Mouse (Mus musculus): ENCODE results near the gene Wwc1.
"Not testable (repeated sequence)": the region's sequence is repeated elsewhere in the genome, so short reads cannot be mapped to it uniquely, and the experiment has no call there.

Wwc1 gene

DNA sequence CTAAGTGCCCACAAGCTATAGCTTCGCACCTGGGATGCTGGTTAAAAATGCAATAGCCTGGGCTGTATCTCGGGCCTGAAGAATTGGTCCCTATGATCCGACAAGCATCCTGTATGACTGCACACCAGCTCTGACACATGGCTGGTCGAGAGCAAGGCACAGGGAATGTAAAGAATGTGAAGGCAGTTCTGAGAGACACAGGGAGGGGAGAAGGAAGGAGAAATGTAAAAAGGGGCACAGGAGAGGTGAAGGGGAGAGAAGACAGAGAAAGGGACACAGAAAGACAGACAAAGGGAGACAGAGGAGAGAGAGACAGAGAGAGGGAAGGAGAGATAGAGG lies 101.8 kb downstream of the Wwc1 start:
- in situ Hi-C loops (cut with MboI, MseI): no loop called here

DNA sequence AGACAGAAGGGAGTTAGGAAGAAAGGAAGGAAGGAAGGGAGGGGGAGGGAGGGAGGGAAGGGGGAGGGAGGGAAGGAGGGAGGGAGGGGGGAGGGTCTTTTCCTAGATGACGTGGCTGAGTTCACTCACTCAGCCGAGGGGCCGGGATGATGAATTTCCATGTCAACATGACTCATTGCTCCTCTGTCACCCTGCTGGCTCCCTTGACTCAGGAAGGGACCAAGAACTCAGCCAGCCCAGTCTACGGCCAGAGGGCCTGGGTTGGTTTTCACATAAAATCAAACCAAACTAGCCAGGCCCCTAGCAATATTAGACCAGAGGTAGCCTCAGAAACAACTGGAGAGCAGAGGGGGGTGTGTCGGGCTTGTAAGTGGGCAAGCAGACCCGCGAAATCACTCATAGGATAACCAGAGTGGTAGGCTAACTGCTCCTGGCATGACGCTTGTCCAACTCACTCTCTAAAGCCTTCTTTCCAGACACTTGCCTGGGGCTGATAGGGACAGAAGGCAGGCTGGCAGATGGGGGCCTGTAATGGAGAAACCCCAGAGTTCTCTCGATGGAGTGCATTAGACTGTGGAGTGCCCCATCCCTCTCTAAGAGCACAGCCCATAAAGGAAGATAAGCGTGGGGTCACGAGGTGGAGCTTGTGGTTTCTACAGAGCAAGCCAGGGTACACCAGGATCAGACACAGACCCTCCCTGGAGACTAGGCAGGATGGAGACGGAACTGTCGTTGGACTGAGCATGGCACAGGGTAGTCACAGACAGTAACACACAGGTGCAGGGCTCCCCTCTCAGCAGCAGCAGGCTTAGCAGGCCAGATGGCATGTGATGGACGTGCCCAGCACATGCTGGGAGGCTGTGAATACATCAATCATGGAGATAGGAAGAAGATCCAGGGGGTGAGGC lies 102.4 kb downstream of the Wwc1 start:
- in situ Hi-C loops (cut with MboI, MseI): no loop called here

DNA sequence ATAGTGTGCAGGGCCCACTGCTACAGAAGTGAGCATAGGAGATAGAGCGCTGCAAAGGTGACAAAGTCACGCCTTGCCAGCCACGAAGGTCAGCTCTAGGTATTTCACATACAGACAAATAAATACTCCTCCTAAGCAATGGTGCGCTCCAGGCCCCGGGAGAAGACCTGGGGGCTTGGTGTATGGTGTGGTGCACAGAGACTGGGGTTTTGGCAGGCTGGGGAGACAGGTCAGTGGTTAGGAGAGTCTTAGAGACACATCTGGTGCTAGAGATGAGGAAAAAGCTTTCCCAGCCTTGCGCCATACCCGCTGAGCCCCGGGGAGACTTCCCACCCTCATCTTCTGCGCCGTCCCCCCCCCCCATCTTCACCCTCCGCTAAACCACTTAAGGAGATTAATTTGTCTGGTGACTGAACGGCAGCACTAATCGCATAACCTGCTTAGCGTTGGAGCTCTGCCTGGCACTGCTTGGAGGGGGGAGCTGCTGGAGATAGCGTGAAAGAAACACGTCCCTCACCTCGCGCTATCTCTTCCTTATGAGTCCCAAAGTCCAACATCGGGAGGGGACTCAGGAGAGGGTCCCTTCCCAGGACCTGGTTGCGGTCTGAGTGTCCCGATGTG lies 106.6 kb downstream of the Wwc1 start:
- in situ Hi-C loops (cut with MboI, MseI): no loop called here

DNA sequence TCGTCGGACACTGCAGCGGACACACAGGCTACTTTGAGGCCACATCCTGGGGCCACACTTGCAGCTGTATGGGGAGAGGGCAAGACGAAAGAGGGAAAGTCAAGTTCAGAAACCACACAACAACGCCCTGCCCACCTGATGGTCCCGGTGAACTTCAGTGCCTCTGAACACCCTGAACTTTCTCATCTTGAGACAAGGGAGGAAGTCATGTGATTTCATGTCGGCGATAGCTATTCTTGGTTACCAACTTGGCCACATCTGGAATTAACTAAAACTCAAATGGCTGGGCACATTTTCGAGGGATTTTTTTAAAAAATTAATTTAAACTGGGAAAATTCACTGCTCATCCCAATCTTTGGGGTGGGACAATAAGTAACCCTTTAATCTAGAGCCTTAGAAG lies 109.4 kb downstream of the Wwc1 start:
- in situ Hi-C loops (cut with MboI, MseI): no loop called here

DNA sequence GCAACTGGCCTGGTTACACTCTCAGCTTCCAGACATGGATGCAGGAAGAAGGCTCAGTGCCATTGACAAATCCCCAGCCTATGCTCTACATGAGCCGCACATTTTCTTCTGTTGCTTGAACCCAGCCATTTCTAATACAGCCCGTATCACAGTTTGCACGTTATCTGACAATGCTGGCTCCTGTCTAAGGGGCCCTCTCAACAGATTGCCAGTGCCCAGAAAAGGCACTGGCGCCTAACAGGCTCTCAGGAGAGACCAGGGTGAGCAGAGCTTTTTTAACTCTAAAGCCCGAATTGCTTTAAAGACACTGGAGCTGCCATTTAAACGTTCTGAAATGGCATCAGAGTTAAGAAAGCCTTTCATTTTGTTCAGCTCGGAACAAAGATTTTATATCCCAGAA lies 114.2 kb downstream of the Wwc1 start:
- in situ Hi-C loops (cut with MboI, MseI): no loop called here

DNA sequence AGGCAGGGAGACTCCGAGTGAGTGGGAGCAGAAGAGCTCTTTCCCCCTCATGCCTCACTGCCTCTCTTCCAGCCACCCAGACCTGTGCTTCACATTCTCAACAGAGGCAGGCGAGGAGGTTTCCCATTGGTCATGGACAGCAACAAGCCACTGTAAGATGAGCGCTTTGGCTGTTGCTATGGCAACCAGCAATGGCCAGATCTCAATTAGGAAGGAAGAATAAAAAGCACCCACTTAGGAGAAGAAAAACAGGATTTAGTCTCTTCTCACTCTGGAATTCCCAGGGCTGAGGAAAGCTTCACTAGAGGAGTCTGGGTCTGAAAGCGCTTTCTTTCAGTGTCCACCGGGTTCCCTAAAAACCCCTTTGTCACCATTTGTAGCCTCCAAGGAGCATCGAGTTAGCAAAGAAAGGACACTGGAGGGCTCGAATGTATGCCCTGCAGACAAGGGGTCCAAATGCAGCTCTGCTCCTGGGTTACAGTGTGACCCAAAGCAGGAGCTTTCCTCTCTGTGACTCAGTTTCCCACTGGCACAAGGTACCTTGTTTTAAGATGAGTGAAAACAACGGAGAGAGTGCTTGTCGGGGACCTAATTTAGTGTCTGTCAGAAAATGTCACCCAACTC lies 115.2 kb downstream of the Wwc1 start:
- in situ Hi-C loops (cut with MboI, MseI): no loop called here

DNA sequence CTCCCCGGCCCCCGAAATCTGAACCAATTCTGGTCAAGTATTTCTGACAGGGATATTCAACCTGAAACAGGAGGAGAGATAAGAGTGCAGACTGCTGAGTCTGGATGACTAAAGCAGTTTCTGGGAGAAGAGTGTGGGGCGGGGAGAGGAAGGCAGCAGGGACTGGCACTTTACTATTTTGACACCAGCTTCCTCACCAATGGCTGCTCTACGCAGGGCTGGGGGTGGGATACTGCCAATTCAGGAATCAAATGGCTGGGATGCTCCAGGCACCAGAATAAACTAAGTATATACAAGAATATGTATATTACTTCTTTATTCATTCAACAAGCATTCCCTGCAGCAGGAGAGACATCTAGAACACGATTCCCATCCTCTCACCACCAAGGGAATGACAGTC lies 116.7 kb downstream of the Wwc1 start:
- in situ Hi-C loops (cut with MboI, MseI): no loop called here

DNA sequence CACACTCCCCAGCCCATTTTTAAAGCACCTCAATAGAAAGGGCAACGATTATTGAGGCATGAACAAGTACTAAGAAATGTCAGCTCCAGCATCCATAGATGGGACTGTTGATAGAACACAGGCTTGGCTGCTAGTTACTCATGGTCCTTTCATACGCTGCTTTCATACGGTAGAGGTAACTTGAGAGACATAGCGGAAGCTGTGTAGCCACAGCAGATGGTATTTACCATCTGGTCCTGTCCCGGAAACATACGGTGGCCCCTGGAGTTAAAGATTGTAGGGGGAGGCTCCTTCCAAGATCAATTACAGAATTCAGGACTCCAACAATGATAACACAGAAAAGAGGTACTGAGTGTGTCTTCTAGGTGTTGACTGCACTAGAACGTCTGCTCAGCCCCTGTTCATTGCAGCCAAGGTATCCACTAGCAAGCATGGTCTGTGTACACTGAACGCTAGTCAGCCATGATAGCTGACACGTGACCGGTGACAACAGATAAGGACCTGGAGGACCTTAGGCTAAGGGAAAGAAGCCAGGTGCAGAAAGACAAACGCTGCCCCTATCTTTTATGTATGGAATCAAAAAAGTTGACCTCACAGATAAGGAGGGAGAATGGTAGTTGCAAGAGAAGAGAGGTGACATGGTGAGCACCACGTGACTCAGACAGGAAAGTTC lies 122.8 kb downstream of the Wwc1 start:
- in situ Hi-C loops (cut with MboI, MseI): loop anchor here (10.0 kb wide), 1 partner anchor 137 kb away; no protein-coding TSS in a partner anchor

DNA sequence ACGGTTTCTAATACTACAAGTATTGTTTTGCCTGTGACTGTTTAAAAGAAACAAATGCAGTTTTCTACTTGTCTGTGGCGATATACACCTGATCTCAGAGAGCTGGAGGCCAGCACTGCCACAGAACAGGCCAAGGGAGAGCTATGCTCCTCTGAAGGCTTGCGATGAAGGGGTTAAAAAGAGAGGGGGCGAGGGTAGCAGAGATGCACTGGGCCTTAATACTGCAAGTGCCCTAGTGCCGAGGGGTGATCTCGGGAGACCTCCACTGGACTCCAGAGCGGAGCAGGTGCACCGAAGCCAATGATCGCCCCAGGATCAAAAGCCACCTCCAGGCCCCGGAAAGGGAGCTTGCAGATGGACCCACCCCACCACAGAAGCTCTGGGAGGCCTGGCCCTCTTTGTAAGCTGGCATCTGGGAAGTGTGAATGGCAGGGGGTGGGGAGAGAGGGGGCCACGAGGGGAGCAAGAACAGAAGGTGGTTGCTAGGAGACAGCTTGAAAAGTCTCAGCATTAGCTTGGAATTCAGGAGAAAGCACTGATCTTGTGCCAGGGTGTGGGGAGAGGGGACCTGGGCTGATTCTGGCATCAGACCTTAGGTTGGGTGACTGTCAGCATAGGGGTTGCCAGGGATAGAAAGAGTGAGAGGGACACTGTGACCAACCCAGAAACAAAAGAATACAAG lies 123.8 kb downstream of the Wwc1 start:
- in situ Hi-C loops (cut with MboI, MseI): loop anchor here (10.0 kb wide), 1 partner anchor 138 kb away; no protein-coding TSS in a partner anchor

DNA sequence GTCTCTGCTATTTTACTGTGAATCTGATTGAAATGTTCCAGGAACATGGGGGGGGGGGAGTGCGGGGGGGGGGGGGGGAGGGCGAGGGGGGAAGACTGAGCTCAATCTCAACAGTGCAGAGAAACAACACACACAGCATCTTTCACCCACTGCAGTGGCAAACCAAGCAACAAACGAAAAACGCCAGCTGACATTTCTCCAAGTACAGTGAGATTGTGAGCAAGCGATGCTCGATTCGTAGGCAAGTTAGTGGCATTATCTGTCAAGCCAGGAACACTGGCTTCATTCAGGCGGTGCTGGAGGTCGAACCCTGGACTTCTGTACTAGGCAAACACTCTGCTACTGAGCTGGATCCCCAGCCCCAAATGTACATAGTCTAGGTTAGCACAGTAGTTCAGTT lies 124.8 kb downstream of the Wwc1 start:
- in situ Hi-C loops (cut with MboI, MseI): loop anchor here (10.0 kb wide), 1 partner anchor 139 kb away; no protein-coding TSS in a partner anchor

DNA sequence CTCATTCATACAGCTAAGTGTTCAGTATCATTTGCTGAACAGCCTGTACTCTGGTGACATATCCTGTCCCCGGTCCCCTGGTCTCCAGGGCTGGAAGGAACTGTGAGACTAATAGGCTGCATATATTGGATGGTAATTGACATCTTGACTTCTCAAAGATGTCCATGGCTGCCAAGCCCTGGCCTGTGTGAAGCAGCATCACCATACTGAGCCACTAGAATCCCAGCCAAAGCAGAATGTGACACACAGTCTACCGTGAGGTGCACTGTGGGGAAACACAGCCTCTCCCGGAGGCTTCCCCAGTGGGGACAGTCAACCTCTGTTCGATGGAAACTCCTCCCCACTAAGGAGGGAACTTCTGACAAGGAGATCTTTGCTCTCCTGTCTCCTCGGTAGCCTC lies 125.4 kb downstream of the Wwc1 start:
- in situ Hi-C loops (cut with MboI, MseI): loop anchor here (10.0 kb wide), 1 partner anchor 140 kb away; no protein-coding TSS in a partner anchor

DNA sequence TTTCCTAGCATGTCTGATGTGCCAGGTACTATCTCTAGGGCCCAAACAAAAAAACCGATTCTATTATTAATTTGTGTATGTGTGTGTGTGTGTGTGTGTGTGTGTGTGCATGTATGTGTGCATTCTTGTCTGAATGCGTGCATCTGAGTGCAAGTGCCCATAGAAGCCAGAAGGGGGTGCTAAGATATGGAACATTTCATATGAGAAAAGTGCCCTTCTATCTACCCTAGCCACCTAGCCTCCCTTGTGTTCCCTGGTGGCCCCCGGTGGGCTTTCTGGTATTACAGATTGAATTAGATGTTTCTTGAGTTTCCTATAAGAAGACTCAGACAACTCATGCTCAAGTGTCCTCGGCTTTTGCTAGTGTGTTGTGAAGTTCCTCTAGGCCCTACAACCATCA lies 126.7 kb downstream of the Wwc1 start:
- in situ Hi-C loops (cut with MboI, MseI): loop anchor here (10.0 kb wide), 1 partner anchor 141 kb away; no protein-coding TSS in a partner anchor

DNA sequence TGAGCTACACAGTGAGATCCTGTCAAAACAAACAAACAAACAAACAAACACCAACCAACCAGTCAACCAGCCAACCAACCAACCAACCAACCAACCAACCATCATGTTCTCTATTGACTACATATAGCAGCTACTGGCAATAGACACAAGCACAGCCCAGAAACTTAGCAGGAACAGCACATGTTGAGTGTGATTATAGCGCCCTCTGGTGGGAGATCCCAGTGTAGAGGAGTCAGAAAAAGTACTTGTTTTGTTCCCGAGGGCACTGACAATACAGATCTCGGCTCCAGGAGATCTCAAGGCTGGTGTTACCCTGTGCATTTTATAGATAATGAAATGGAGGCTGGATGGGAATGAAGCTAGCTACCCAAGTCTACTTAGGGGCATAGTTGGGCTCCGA lies 127.6 kb downstream of the Wwc1 start:
- in situ Hi-C loops (cut with MboI, MseI): loop anchor here (10.0 kb wide), 1 partner anchor 142 kb away; no protein-coding TSS in a partner anchor

DNA sequence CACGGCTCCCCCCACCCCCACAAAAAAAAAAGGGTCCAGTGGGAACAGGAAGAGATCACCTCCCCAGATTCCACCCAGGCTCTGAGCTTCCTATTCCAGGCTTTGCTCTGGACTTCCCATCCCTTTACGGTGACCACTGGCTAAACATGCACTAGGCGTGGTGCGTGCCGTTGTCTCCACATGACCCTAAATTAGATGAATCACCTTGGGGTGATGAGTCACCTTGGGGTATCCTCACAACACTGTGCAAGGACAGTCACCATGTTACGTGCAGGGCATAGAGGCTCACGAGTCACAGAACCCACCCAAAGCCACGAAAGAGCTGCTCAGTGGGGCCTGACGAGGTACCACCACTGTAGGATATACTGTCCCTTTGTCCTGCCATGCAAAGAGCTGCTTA lies 136.0 kb downstream of the Wwc1 start:
- in situ Hi-C loops (cut with MboI, MseI): no loop called here

DNA sequence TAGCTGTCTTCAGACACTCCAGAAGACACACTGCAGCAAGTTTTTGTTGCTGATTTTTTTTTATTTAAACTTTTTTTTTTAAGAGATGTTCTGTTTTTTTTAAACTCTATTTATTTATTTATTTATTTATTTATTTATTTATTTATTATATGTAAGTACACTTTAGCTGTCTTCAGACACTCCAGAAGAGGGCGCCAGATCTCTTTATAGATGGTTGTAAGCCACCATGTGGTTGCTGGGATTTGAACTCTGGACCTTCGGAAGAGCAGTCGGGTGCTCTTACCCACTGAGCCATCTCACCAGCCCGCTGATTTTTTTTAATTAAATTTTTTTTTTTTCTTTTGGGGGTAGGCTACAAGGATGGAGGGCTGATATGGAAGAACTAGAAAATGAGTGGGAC lies 137.8 kb downstream of the Wwc1 start:
- in situ Hi-C loops (cut with MboI, MseI): not testable (repeated sequence)

DNA sequence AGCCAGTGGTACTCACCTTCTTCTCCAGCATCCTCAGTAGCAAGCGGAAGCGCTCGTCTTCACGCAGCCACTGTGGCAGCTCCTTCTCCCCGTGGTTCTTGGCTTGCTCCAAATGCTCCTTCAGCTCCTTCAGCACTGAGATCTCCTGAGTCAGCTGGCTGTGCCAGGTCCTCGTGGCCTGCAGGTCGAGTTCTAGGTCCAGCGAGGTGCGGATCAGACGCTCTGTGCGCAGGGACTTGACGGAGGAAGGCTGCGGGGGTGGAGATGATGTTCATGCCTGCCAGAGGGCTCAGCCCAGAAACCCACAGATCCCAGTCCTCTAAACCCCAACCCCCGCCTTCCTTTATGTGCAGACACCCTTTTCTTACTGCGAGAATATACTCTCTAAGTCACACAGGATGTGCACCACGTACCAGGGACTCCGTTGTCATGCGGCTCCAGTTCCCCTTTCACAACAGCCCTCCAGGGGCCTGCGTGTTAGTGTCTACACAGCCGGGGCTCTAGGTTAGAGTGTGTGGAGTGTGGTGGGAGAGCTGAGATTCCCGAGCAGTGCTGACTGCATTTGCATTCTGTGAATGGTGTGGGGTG lies 138.5 kb downstream of the Wwc1 start:
- in situ Hi-C loops (cut with MboI, MseI): no loop called here

DNA sequence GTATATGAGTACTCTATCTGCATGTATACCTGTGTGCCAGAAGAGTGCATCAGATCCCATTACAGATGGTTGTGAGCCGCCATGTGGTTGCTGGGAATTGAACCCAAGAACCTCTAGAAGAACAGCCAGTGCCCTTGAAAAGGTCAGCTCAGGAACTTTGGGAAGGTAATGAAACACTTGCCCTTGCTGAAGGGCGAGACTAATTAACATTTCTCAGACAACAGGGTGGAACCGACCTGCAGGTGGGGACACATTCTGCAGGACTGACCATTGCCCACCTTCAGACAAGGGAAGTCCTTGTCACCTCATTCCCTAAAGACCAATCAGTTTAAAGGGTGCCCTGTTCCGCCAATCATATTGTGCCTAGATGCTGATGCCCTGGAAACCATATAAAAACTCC lies 139.5 kb downstream of the Wwc1 start:
- in situ Hi-C loops (cut with MboI, MseI): not testable (repeated sequence)

DNA sequence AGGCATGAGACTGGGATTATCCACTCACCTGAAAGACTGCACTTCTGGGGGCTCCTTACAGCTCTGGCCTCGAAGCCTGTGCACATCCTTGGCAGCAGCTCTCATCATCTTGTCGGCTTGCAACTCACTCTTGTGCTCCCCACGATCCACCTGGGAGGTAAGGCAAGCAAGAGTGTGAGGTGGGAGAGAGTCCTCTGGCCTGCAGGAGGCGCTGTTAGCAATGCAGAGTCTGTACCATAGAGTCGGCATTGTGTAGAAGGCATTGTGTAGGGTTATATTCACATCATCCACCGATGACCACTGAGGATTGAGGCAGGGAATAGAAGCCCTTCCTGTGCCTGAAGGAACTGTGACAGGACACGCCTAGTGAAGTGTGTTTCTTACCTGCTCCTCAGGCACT lies 140.0 kb downstream of the Wwc1 start:
- in situ Hi-C loops (cut with MboI, MseI): no loop called here

DNA sequence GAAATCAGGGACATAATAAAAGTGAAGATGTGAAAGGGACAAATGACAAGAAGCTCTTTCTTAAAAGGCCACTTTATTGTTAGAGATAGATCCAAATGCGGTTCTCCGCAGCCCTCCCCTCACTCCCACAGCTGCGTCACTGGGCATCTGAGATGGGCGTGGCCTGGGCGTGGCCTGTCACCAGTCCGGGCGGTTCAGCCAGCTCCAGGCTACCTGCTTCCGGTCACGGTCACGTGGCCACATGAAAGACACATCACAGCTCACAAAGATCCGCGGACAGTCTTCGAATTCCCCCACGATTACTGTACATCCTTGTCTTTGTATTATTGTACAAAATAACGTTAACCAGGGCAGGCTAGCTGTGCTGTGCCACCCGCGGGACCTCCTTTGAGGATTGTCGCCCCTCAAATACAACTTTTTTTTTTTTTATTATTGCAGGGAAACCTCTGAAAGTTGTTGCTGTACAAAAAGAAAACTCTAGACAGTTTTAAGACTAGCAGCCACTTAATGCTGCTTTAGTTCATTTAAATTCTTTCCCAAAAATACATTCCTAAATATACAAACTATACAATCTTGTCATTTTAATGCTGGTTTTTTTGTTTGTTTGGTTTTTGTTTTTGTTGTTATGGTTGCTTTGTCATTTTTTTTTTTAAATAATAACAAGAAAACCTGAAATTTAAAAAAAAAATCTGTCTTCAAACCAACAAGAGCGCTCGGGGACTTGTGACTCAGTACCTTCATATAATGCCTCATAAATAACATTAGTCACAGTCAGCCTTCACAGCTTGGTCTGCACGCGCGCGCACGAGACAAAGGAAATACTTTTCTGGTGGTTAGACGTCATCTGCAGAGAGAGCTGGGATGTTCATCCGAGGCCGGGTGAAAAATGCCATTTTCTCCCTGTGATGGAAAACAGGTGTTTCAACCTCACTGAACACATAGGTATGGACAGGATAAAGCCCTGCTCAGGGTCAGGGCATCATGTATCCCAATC lies 141.7 kb downstream of the Wwc1 start:
- in situ Hi-C loops (cut with MboI, MseI): no loop called here

Data from T-helper 2 cell (primary cell).